Mouse (Mus musculus) small intestine, adult 2 months (tissue): ENCODE data around the gene Vmn1r5. TPM values are rescaled to one million over a fixed set of nuclear protein-coding genes. Genes with fewer than 3 reads are reported as not detected.
"Not testable (repeated sequence)": the region's sequence is repeated elsewhere in the genome, so short reads cannot be mapped to it uniquely, and the experiment has no call there.

Experiments used
- H3K27ac ChIP-seq: fragments of 200-500 bp; 2 replicates; pipeline ENCODE4 v1.5.1; 2012; ENCODE audit warnings: low read depth, low read length, control low read depth, inconsistent platforms; ENCODE audit not compliant: insufficient read depth
- H3K27me3 ChIP-seq: fragments of 200-500 bp; 2 replicates; pipeline ENCODE4 v1.6.1; 2012; ENCODE audit warnings: mild to moderate bottlenecking, moderate library complexity, low read length, inconsistent platforms; ENCODE audit not compliant: control insufficient read depth, insufficient read depth
- H3K36me3 ChIP-seq: fragments of 200-500 bp; 2 replicates; pipeline ENCODE4 v1.6.1; 2012; ENCODE audit warnings: mild to moderate bottlenecking, low read length, control low read depth, inconsistent platforms; ENCODE audit not compliant: control insufficient read depth, insufficient read depth
- H3K4me1 ChIP-seq: fragments of 200-500 bp; 2 replicates; pipeline ENCODE4 v1.6.1; 2012; ENCODE audit warnings: low read length, inconsistent platforms, mixed read lengths; ENCODE audit not compliant: control insufficient read depth, insufficient read depth, insufficient read length
- H3K4me3 ChIP-seq: fragments of 200-500 bp; 2 replicates; pipeline ENCODE4 v1.5.1; 2012; ENCODE audit warnings: low read depth, mild to moderate bottlenecking, control low read depth, inconsistent platforms, low read length, moderate library complexity
- CTCF ChIP-seq: fragments of 200-500 bp; IDR thresholded peaks from 2 replicates; pipeline ENCODE4 v1.5.1; 2012; ENCODE audit warnings: low read depth, mild to moderate bottlenecking, control low read depth, inconsistent platforms, low read length, moderate library complexity, mixed read lengths; ENCODE audit not compliant: insufficient replicate concordance, insufficient read length; ENCODE audit errors: extremely low read depth
- POLR2A ChIP-seq: fragments of 200-500 bp; IDR thresholded peaks from 2 replicates; pipeline ENCODE4 v1.6.1; 2012; ENCODE audit warnings: low read depth, mild to moderate bottlenecking, control low read depth, inconsistent platforms, low read length, moderate library complexity
- WGBS: fragments of 180-500 bp; shearing (Covaris S2); methylation state at CpG from one replicate; pipeline ENCODE4 v1.1.7; 2018; 5-methylcytosine and 5-hydroxymethylcytosine counted together
- polyA plus RNA-seq: library from polyadenylated mRNA; depleted of rRNA; stranded (reverse); fragments of >200 nt; gene quantifications from 2 replicates; pipeline ENCODE4 v1.2.3, GENCODE M21; 2012; rRNA removed

Vmn1r5 gene
- polyA plus RNA-seq, 1 experiment: not detected

DNA sequence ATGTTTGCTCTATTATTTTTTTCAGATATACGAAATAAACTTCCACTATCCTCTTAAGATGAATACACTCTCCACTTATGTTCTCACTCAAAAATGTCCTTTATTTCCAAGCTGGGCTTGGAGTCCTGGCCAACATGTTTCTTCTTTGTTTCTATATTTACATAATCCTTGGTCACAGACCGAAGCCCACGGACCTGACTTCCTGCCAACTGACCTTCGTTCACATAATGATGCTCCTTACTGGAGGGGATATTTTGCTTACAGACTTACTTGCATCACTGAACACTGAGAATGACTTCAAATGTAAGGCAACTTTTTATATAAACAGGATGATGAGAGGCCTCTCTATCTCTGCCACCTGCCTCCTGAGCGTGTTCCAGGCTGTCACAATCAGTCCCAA lies 13.6 kb upstream of the Vmn1r5 start:
- Histone ChIP-seq H3K27me3 (no peaks in the 10 kb centered on the region), H3K27ac (no peak overlapping the region), H3K4me1 (no peaks in the 10 kb centered on the region), H3K4me3 (no peak overlapping the region), H3K36me3 (no peaks in the 10 kb centered on the region)
- no peak for TF ChIP-seq POLR2A
- no peak for TF ChIP-seq CTCF
- WGBS: 56% methylated on average over 5 of the region's 5 CpGs

DNA sequence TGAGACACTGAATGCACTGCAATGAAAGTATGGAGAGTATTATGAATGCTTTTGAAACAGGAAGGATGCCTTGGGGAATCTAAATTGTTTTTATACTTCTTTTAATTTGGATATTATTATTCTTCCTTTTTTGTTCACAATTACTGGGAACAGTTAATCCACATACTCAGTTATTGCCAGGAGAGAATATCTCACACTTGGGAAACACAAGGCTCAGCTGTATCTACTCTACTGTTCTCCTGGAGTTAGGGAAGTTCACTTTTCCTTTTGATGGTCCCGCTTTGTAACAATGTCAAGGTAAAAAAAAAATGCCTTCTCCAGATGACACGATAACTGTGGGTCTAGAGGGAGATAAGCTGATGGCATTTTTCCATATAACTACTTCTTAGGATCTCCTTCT lies 26.9 kb downstream of the Vmn1r5 start, which contains the start of gene Vmn1r6:
Gene Vmn1r6 (plus strand): TSS at position 301 of the 400 bp plus-strand sequence.
- Histone ChIP-seq H3K36me3 (no peaks in the 10 kb centered on the region), H3K27ac (no peak within 1 kb of the TSS), H3K4me1 (no peaks in the 10 kb centered on the region), H3K4me3 (no peak within 1 kb of the TSS), H3K27me3 (no peaks in the 10 kb centered on the region)
- WGBS: 73% methylated on average over 2 of the region's 2 CpGs
- TF ChIP-seq CTCF: no peak
- no peak for TF ChIP-seq POLR2A

DNA sequence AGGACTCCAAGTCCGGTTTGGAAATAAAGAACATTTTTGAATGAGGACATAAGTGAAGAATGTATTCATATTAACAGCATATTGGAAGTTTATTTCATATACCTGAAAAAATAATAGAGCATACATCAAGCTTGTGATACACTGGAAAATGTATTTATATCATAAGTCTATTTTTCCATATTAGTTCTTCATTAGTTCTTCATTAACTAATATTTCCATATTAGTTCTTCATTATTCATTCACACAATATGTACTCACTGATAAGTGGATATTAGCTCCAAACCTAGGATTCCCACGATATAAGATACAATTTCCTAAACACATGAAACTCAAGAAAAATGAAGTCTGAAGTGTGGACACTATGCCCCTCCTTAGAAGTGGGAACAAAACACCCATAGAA lies 55.2 kb downstream of the Vmn1r5 start, which contains the start of gene Vmn1r7:
Gene Vmn1r7 (minus strand): TSS at position 101 of the 400 bp plus-strand sequence.
- H3K4me3 ChIP-seq, H3K36me3 ChIP-seq, H3K27ac ChIP-seq, H3K4me1 ChIP-seq, H3K27me3 ChIP-seq: not testable (repeated sequence)
- 87% methylated on average over 2 of the region's 2 CpGs for WGBS

DNA sequence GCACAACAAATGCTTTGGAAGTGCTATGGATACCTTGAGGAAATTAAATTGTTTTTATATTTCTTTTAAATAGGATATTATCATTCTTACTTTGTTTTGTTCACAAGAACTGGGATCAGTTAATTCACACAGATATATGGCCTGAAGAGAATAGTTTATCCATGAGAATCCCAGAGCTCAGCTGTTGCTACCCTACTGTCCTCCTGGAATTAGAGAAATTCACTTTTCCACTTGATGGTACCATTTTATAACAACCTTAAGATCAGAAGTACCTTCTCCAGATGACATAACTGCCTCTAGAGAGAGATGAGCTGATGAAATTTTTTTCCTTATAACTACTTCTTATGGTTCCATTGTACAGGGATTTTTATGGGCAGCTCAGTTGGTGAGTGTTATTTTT lies 61.9 kb downstream of the Vmn1r5 start, which contains the start of gene Vmn1r8:
Gene Vmn1r8 (plus strand): TSS at position 301 of the 400 bp plus-strand sequence.
- H3K4me3 ChIP-seq: no peak within 1 kb of the TSS
- H3K27me3 ChIP-seq: no peaks in the 10 kb centered on the region
- H3K36me3 ChIP-seq: no peaks in the 10 kb centered on the region
- no peaks in the 10 kb centered on the region for H3K4me1 ChIP-seq
- no peak for TF ChIP-seq CTCF
- TF ChIP-seq POLR2A: no peak
- H3K27ac ChIP-seq: no peak within 1 kb of the TSS

DNA sequence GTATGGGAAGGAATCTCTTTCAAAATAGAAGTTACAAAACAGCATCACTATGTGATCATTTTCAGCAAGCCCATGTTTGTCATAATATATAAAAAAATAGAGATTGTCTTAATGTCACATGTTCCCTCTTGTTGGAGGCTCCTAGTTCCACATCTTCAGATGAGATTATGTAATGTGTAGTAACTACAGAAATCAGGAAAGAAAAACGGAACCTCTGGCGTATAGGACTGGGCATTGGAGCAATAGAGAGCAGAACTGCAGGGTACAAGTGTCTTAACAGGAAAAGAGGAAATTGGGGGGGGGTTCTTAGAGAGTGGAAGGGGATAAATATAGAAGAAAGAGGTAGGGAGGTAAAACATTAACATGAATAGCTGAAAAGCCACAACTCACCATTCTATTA lies 64.6 kb downstream of the Vmn1r5 start:
- Histone ChIP-seq H3K36me3 (no peaks in the 10 kb centered on the region), H3K27ac (no peak overlapping the region), H3K27me3 (no peaks in the 10 kb centered on the region), H3K4me1 (no peaks in the 10 kb centered on the region), H3K4me3 (no peak overlapping the region)
- no peak for TF ChIP-seq POLR2A
- no peak for TF ChIP-seq CTCF
- 83% methylated on average over 2 of the region's 2 CpGs for WGBS

Other genes with a start within 250 kb of the Vmn1r5 start
- gene Kbtbd2, start 172.5 kb upstream of the Vmn1r5 start, polyA plus RNA-seq: 2.1 and 3.7 TPM in 2 replicates
- 6.2 and 9.4 TPM in 2 replicates for gene Fkbp9, start 138.2 kb upstream of the Vmn1r5 start, polyA plus RNA-seq
- 2.3 and 3.6 TPM in 2 replicates for gene Nt5c3, start 46.3 kb upstream of the Vmn1r5 start, polyA plus RNA-seq
- gene Vmn1r4, start 46.3 kb upstream of the Vmn1r5 start, polyA plus RNA-seq: not detected in 2 replicates
- gene Vmn1r6, start 27.0 kb downstream of the Vmn1r5 start, polyA plus RNA-seq: not detected in 2 replicates
- gene Vmn1r7, start 55.1 kb downstream of the Vmn1r5 start, polyA plus RNA-seq: not detected in 2 replicates
- not detected in 2 replicates for gene Vmn1r8, start 62.0 kb downstream of the Vmn1r5 start, polyA plus RNA-seq
- not detected in 2 replicates for gene Vmn1r9, start 96.5 kb downstream of the Vmn1r5 start, polyA plus RNA-seq
- gene Vmn1r10, start 139.2 kb downstream of the Vmn1r5 start, polyA plus RNA-seq: not detected in 2 replicates
- not detected in 2 replicates for gene Vmn1r11, start 163.2 kb downstream of the Vmn1r5 start, polyA plus RNA-seq
- gene Vmn1r12, start 186.6 kb downstream of the Vmn1r5 start, polyA plus RNA-seq: not detected in 2 replicates
- not detected in 2 replicates for gene Vmn1r13, start 233.0 kb downstream of the Vmn1r5 start, polyA plus RNA-seq